Mouse (Mus musculus) common myeloid progenitor, adult 5-6 weeks (primary cell): ENCODE data around the gene Sgcd. TPM values are rescaled to one million over a fixed set of nuclear protein-coding genes. Genes with fewer than 3 reads are reported as not detected.
"Not testable (repeated sequence)": the region's sequence is repeated elsewhere in the genome, so short reads cannot be mapped to it uniquely, and the experiment has no call there.

Source experiments
- ATAC-seq: replicated peaks from 2 replicates; pipeline ENCODE4 v1.8.0; 2016; ENCODE audit warnings: low read depth, mild to moderate bottlenecking, moderate TSS enrichment, inconsistent platforms; ENCODE audit not compliant: poor library complexity, severe bottlenecking
- total RNA-seq: library from RNA; stranded (forward); fragments of 200-1000, 187-1606 nt; gene quantifications from 2 replicates; pipeline ENCODE4 v1.2.3, GENCODE M21; 2017

The Sgcd gene
- total RNA-seq, 1 experiment from 2014 or later, result not detected

GRCm38 (mm10) chr11:47777916-47778226 lies 210.9 kb downstream of the Sgcd start:
- no peak for ATAC-seq

- peak; percentile 52; the same call in 1 of the 2 replicates for ATAC-seq
Measured at GRCm38 (mm10) chr11:47777226-47777915, 211.4 kb downstream of the Sgcd start.

- ATAC-seq, result no peak
Measured at GRCm38 (mm10) chr11:47776019-47776418, 212.8 kb downstream of the Sgcd start.

- no peak for ATAC-seq
Measured at GRCm38 (mm10) chr11:47765859-47766258, 222.9 kb downstream of the Sgcd start.

DNA sequence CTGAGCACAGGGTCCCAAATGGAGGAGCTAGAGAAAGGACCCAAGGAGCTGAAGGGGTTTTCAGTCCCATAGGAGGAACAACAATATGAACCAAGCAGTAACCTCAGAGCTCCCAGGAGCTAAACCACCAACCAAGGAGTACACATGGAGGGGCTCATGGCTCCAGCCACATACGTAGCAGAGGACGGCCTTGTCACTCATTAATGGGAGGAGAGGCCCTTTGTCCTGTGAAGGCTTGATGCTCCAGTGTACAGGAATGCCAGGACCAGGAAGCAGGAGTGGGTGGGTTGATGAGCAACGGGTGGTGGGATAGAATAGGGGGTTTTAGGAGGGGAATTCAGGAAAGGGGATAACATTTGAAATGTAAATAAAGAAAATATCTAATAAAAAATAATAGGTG lies 225.2 kb downstream of the Sgcd start:
- ATAC-seq, result not testable (repeated sequence)

- no peak for ATAC-seq
Measured at GRCm38 (mm10) chr11:47759015-47759414, 229.8 kb downstream of the Sgcd start.

DNA sequence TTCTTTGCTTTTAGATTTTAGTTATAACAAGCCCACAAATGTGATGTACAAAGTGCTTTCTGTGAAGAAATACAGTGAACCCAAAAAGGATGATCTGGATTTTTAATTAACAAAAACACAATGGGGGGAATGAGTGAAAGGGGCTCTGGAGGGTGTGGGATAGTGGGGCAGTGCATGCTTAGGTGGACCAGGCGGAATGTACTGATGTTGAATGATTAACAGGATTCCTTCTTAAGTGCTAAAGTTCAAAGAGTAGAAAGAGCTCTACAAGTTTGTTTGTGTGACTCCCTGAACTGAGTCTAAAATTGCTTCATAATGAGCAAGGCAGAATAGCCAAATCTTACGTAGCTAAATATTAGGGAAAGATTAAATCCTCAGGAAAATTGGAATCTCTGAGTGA lies 246.0 kb downstream of the Sgcd start:
- no peak for ATAC-seq

GRCm38 (mm10) chr11:47704930-47705787 lies 283.6 kb downstream of the Sgcd start:
- no peak for ATAC-seq

GRCm38 (mm10) chr11:47695611-47696010 lies 293.2 kb downstream of the Sgcd start:
- no peak for ATAC-seq

DNA sequence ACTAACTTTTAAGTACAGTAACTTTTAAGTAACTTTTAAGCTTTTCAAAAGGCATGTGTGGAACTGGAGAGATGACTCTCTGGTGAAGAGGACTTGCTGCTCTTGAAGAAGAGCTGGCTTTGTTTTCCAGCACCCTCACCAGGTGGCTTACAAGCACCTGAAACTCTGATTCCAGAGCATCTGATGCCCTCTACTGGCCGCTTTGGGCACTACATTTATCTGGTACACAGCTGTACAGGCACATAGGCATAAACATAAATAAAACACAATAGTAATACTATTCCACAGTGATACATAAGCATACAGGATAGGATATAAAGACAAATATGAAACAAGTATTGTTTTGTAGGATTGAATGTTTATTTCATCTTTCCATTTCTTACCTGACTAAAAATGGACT lies 330.6 kb downstream of the Sgcd start:
- ATAC-seq, result peak; percentile 58

GRCm38 (mm10) chr11:47645911-47646310 lies 342.9 kb downstream of the Sgcd start:
- ATAC-seq, result no peak

DNA sequence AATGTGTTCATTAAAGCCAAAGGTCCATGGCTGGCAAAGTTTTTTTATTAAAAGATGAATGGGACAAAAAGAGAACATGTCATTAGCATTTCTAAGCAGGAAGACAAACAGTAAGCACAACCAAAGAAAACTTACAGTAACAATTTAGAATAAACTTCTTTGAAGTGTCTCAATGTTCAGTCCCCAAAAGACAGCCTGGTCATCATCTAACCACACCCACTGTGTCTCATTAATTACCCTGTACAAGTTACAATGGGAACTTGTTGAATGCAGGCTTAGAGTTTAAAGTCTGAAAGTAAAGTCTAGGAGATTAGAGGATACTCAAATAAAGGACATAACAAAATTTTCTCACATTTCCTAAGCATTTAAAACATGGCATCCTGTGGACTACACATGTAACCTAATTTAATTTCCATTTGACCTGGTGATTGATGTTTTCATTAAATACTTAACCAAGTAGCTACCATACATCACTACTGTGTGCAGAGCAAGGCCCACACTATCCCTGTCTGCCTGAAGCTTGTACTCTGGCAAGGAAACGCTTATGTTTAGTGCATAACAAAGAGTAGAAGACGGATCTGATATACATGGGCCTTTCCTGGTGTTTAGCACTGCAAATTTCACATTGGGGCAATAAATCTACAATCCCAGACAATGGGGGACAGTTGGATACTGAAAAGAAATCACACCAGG lies 347.1 kb downstream of the Sgcd start:
- no peak for ATAC-seq

DNA sequence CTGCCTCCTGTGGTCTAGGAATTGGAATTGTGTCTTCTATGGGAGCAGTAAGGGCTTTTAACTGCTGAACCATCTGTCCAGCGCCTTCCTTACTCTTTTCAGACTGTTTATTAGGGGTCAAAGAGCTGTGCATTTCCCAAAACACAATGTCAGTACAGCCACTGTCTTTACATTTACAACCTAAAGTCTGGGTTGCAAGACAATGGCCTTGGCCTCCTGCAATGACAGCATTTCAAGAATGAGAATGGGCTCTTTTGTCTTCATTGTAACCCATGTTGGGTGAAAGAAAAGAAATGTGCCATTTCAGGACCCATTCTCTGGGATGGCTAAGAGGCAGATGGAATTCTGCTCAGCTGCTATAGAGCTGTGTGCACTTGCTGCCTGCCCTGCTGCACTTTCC lies 348.2 kb downstream of the Sgcd start:
- ATAC-seq, result no peak

GRCm38 (mm10) chr11:47630186-47630585 lies 358.6 kb downstream of the Sgcd start:
- no peak for ATAC-seq

DNA sequence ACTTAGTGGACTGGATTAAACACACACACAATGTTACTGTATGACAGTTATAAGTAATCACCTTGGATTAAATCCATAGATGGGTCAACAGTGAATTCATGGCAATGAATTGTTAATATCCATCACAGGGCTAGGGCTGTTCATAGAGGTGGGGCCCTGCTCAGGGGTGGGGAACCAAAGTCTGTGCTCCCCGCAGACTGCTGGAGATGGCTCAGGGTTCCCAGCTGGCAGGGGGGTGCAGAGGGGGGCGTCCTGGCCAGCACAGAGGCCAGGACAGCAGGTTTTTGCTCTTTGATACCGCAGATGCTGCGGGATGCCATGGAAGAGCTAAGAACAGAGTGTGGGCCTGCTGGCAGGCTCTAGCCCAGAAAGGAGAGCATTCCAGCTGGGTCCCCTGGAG lies 378.9 kb downstream of the Sgcd start:
- no peak for ATAC-seq

- ATAC-seq, result no peak
Measured at GRCm38 (mm10) chr11:47574635-47575034, 414.1 kb downstream of the Sgcd start.

DNA sequence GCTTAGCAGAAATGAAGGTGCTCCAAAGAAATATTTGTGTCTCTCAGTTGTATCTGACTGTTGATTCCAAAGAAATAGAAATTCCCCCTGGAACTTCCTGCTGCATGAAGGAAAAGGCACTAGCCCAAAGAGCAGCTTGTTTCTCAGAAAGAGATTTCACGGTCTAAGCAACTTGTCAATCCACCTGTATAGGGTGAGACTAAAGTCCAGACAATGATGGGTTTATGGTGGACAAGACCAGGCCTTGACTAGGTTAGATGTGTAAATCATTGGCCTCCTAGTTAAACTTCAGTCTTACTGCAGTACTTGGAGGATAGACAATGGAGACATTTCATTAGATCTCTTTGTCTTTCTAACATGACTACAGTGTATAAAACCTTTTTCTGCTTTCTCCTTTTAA lies 420.3 kb downstream of the Sgcd start:
- no peak for ATAC-seq

GRCm38 (mm10) chr11:47566156-47566555 lies 422.6 kb downstream of the Sgcd start:
- ATAC-seq, result no peak

- ATAC-seq, result no peak
Measured at GRCm38 (mm10) chr11:47524845-47525244, 463.9 kb downstream of the Sgcd start.

DNA sequence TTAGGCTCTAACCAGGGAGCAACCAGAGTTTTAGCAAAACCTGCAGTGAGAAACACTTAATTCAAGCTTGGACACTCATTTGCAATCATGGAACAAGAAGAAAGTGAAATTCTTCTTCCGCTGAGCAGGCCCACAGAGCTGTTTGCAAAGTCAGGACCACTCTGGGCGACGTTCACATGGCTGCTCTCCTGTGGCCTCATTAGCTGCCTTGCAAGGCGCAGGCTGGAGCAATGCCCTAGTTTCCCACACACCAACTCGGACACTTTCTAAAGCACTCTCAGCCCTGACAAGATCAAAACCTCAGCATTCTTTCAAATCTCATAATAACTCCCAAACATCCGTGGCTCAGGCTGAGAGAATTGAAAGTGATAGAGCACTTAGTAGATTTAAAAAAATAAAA lies 480.7 kb downstream of the Sgcd start:
- ATAC-seq, result no peak

GRCm38 (mm10) chr11:47503236-47503635 lies 485.5 kb downstream of the Sgcd start:
- ATAC-seq, result not testable (repeated sequence)
